Mouse (Mus musculus) brain, embryonic 14.5 days (tissue): ENCODE data around the gene Hspb7. TPM values are rescaled to one million over a fixed set of nuclear protein-coding genes. Genes with fewer than 3 reads are reported as not detected.

ENCODE experiments used
- DNase-seq: peaks from one replicate; pipeline ENCODE4 v3.0.0-alpha.2; 2011; ENCODE audit warnings: low read depth
- CTCF ChIP-seq: fragments of 200-500 bp; IDR thresholded peaks from 2 replicates; pipeline ENCODE4 v1.5.1; 2012; ENCODE audit warnings: inconsistent platforms, mild to moderate bottlenecking, moderate library complexity, borderline replicate concordance; ENCODE audit not compliant: insufficient read depth, insufficient read length; ENCODE audit errors: extremely low read depth
- POLR2A ChIP-seq: fragments of 200-500 bp; IDR thresholded peaks from 2 replicates; pipeline ENCODE4 v1.6.1; 2012; ENCODE audit warnings: mild to moderate bottlenecking, inconsistent platforms, borderline replicate concordance; ENCODE audit not compliant: poor library complexity, insufficient read depth, insufficient read length, severe bottlenecking; ENCODE audit errors: extremely low read depth
- polyA plus RNA-seq: library from polyadenylated mRNA; depleted of rRNA; stranded (reverse); fragments of >200 nt; gene quantifications from 2 replicates; pipeline ENCODE4 v1.2.3, GENCODE M21; 2012

Gene Hspb7
- polyA plus RNA-seq, 1 experiment, result 0.10 TPM

DNA sequence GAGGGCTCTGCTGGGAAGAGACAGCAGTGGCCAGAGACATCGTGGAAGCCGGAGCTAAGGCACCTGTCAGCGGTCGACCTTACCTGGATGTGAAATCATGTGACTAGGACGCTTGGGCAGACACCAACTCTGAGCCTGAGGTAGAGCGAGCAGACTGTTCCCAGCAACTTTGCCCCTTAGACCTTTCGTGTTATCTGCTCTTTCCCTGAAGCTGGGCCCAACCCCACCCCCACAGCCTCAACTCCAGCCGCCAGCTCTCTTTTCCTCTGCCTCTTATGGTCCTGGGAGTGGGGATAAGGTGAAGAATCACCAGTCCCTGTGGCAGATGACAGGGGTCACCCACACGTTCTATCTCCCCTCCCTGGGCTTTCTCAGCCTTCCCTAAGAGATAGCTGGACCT, 307 bp downstream of the Hspb7 start:
- no peak for DNase-seq
- no peak for TF ChIP-seq CTCF
- no peak for TF ChIP-seq POLR2A

DNA sequence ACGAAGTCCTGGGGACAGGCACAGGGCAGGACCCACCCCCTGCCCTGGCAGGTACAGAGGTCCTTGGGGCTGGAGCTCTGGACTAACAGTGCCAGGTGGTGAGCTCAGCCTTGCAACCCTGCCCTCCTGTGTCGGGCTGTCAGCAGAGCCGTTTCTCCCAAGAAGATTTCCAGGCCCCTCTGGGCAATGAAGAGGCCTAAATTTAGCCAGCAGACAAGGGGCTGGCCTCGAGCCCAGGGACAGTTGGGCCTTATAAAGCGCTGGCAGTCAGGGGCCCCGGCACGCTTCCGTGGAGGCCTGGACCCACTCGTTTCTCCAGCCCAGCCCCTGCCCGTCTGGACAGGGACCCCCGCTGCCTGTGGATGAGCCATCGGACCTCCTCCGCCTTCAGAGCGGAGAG, 844 bp downstream of the Hspb7 start:
- TF ChIP-seq CTCF (no peak), POLR2A (no peak)
- peak; percentile 12 for DNase-seq

DNA sequence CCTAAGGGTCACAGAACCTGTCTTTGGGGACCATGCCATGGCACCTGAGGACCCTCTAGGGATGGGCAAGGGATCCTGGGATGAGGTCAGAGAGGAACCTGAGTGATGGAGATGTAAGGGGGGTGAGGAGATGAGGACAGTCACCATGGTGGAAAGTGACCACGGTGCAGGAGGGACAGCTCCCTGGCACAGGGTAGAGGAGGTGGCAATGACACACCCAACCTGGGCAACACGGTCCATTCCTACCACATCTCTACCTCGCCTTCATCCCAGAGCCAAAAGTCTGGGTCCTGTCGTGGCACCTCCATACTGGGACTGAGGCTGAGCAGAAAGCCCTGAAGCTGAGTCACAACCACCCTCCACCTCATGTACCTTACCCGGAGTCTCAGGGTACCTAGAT, 2.3 kb downstream of the Hspb7 start:
- TF ChIP-seq CTCF (no peak), POLR2A (no peak)
- no peak for DNase-seq

DNA sequence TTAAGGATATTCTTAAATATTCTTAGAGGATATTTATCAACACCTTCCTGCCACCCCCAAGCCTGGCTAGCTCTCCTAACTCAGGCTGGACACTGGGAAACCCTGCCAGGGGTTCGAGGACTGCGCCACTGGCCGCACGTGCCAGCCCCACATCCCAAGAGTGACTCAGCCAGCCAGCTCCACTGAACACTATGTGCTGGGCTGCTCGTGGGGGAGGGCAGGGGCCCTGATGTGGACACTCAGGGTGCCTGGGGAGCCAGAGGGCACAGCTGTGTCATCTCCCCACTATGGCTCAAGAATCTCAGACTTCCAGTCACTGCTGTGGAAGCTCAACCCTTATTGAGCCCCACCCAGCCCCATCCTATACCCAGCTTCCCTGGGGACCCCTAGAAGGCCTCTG, 2.7 kb downstream of the Hspb7 start:
- no peak for TF ChIP-seq CTCF
- TF ChIP-seq POLR2A, result no peak
- DNase-seq, result no peak

DNA sequence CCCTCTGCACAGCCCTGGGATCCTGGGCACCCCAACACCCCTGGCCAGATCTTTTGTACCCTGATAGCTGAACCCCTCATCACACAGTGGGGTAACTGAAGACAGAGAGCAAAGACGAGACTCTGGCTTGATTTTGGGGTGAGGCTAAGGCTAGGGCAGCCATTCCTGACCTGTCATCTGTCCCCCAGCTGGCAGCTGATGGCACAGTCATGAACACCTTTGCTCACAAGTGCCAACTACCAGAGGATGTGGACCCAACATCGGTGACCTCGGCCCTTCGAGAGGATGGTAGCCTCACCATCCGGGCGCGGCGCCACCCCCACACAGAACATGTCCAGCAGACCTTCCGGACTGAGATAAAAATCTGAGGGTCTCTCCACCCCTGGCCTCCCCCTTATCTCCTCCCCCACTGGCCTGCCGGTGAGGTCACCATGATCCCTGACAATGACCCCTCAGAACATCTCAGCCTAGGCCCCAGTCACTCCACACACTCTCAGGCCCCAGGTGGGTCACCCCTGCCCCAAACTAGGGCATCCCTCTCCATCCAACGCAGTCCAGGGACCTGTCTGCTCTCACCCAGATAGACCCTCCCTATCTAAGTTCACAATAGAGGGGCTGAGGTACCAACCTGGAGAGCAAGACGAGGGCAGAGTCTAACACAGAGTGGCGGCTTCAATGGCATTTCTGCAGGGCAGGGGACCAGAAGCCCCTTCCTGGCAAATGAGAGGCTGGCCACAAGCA, 3.3 kb downstream of the Hspb7 start:
- TF ChIP-seq POLR2A (no peak), CTCF (no peak)
- DNase-seq, result no peak

DNA sequence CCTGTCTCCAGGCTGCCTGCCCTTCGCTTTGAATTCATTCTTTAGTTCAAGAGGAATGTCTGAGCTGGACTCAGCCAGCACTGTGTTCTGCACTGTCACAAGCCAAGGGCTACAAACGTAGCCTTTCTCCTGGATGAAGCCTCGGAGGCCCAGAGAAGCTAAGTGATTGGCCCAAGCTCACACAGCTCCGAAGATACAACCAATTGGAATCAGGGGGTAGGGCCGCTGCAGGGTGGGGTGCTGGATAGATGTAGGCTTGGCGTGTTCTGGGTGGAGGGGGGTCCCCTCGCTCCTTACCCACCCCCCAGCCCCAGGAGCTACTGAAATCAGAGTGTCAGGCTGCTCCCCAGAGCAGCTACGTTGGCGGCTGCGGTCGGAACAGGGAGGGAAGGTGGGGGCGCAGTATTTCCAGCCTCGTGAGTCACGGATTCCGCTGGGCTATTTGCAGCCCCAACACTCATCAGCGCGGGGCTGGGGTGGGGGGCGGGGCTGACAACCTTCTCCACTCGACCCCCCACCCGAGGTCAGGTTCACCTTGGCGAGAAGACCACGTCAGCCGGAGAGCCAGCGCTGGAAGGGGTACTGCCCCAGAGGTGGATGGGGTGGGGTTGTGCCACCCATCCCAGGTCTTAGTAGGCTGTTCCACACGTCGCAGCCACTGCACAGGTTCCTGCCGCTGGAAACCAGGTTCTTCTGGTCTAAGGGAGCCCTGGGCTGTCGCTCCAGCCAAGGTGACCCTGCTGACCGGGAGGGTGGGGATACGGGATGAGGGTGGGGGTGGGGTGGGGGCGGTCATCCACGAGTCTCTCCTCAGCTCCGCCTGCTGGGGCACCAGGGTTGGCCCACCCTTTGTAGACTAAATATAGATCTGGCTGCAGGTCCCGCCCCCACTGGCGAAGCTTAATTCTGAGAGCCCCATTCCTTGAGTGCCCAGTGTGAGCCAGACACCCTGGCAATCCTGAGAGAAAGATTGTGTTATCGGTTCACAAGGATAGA, 5.2 kb downstream of the Hspb7 start:
- TF ChIP-seq CTCF (no peak), POLR2A (no peak)
- peak; percentile 82 for DNase-seq

DNA sequence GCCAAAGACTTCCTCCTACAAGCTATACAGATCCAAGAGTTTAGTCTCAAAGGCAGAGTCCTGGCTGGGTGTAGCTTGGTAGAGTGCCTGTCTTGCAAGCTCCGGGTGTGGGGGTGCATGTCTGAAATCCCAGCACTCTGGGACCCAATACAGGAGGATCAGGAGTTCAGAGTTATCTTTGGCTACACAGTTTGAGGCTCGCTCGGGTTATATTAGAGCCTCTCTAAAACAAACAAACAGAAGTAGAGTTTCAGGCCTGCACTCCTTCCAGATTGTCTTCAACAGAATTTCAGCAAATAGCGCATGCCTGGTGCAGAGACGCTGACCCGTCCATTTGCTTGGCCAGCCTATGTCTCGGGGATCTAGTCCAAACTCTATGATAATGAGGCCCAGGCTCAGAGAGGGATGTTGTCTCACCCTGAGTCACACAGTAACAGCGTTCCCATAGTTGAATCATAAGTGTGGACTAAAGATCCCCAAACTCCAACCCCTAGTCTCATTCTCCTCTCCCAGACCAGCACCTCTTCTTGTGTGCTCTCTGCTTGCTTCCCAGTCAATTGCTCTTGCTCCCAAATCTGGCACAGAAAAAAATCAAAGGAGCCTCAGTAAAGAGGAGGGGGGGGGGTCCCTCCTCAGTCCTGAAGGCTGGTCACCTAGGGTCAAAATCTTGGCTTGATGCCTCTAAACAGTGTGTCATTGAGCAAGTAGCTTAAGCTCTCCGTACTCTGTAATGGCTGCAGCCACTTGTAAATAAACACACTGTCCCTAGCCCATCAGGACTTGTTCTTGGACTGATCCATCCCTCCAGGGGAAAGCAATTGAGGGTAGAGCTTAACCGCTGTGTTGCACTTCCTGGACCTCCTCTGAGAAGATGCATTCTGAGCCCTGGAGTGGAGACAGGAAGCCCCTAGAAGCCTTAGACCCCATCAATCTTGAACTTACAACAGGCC, 6.5 kb downstream of the Hspb7 start:
- DNase-seq, result no peak
- TF ChIP-seq CTCF (no peak), POLR2A (no peak)

DNA sequence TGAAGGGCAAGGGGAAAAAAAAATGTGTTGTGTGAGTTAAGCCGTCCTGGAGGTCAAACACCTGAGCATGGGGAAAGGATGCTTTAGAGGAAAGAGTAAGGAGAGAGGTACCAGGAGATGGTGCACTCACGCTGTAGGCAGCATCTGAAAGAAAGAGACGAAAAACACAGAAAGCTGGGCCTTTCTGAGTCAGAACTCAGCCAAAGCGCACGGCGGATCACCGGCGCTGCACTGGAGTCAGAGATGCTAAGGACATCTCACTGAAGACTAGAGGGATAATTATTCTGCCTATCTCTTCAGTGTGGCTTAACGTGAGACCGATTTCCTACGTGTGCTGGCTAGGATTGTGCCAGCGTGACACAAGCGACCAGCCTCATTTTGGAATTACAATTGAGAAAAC, 7.3 kb downstream of the Hspb7 start:
- no peak for TF ChIP-seq CTCF
- no peak for TF ChIP-seq POLR2A
- DNase-seq, result no peak

DNA sequence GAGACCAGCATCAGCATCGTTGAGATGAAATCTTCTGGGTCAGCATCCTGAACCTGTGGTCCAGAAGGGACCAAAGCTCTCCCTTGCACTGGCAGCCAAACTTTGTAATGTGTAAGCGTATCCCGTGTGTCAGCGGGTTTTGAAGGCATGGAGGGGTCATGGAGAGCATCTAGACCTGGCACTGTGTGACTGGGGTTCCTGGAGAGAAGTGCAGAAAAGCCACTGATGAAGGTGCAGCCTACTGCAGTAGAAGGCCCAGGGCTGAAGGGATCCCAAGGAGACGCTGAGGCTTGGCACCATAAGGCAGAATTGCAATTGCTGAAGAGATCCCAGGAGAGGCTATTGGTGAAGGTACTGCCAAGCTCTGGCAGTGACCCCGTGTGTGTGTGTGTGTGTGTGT, 8.8 kb downstream of the Hspb7 start:
- TF ChIP-seq CTCF, result no peak
- TF ChIP-seq POLR2A, result no peak
- DNase-seq, result no peak

DNA sequence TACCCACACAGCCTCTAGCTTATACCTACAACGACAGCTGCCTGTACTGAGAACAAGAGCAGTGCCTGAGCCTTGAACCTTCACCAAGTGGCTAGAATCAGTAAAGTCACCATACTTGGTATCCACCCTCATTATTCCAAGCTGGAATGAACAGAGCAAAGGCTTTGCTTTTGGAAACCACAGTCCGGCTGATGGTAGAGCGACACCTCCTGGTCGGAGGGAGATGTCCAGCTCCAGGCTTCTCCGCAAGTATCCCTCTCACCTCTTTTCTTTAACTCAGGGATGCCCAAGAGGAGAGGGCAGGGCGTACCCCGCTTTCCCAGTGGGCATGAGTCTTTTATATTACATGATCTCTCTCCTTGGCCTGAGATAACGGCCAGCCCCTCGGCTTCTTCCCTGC, 9.3 kb downstream of the Hspb7 start:
- no peak for DNase-seq
- peak; percentile 54 for TF ChIP-seq CTCF
- no peak for TF ChIP-seq POLR2A

DNA sequence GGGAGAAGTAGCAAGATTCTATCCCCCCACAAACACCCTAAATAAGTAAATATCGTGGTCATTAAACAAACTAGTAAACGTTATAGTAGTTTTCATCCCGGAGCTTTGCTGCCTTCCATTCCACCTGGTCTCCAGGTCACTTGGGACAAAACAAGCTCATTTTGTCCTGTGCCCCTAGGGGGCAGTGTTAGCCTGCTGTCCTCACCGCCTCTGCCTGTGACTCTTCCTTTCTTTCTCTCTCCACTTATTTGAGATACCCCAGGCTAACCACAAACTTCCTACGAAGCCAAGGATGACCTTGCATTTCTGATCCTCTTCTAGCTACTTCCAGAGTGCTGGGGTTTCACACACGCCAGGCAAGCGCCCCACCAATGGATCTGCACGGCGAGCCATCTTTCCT, 10.4 kb downstream of the Hspb7 start:
- peak; percentile 80 for TF ChIP-seq CTCF
- TF ChIP-seq POLR2A, result no peak
- DNase-seq, result peak; percentile 77

DNA sequence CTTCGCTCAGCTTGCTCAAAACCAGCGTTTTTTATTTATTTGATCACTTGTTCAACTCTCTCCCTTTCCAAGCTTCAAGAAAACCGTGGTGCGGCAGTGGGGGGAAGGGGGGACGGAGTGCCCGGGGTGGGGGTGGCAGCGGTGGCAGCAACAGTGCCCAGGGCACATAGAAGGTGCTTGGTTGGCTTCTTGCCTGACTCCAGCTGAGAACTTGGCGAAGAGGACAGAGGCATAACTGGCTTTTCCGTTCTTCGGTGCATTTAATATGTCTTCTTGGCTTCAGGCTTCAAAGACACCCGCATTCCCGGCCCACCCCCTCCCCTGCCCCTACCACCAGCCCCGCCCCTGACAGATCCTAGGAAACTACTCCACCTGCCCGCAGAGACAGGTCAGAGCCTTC, 12.1 kb downstream of the Hspb7 start:
- DNase-seq, result no peak

More for the DNA sequence above, 12.1 kb downstream of the Hspb7 start:
- TF ChIP-seq POLR2A (no peak), CTCF (no peak)
